Mouse (Mus musculus): ENCODE data around the gene Crk. TPM values are rescaled to one million over a fixed set of nuclear protein-coding genes. Genes with fewer than 3 reads are reported as not detected.

The Crk gene
- polyA plus RNA-seq, 1 experiment from 2014 or later = 102 TPM

- Histone ChIP-seq H3K9ac (replicated peaks) (no peak overlapping the region), H3K27me3 (replicated peaks) (no peaks in the 10 kb centered on the region), H3K4me2 (no peak overlapping the region), H3K27ac (replicated peaks) (no peak overlapping the region), H3K4me1 (no peaks in the 10 kb centered on the region), H3K36me3 (peaks cover 33% of the 10 kb centered on the region), H3K4me3 (replicated peaks) (no peak overlapping the region), H3K9me3 (replicated peaks) (no peaks in the 10 kb centered on the region)
- WGBS = 52% methylated on average over 22 of the region's 22 CpGs
- no peak for ATAC-seq (ENCODE audit: low FRiP score)
Measured at GRCm38 (mm10) chr11:75671426-75672180, 7.5 kb upstream of the Crk start.

- Histone ChIP-seq H3K27ac (replicated peaks) (no peak overlapping the region), H3K4me3 (replicated peaks) (no peak overlapping the region), H3K36me3 (peaks cover 30% of the 10 kb centered on the region), H3K9me3 (replicated peaks) (no peaks in the 10 kb centered on the region), H3K4me1 (peaks cover 2% of the 10 kb centered on the region), H3K9ac (replicated peaks) (no peak overlapping the region), H3K27me3 (replicated peaks) (no peaks in the 10 kb centered on the region), H3K4me2 (no peak overlapping the region)
- WGBS = 93% methylated on average over 5 of the region's 5 CpGs
- ATAC-seq (ENCODE audit: low FRiP score) = no peak
Measured at GRCm38 (mm10) chr11:75673411-75673810, 5.6 kb upstream of the Crk start.

GRCm38 (mm10) chr11:75674875-75675274 is 4.2 kb upstream of the Crk start:
- Histone ChIP-seq H3K9me3 (replicated peaks) (no peaks in the 10 kb centered on the region), H3K36me3 (peaks cover 21% of the 10 kb centered on the region), H3K4me1 (peaks cover 5% of the 10 kb centered on the region), H3K9ac (replicated peaks) (no peak overlapping the region), H3K4me3 (replicated peaks) (no peak overlapping the region), H3K27ac (replicated peaks) (no peak overlapping the region), H3K4me2 (no peak overlapping the region), H3K27me3 (replicated peaks) (no peaks in the 10 kb centered on the region)
- 83% methylated on average over 3 of the region's 3 CpGs for WGBS
- no peak for ATAC-seq (ENCODE audit: low FRiP score)

GRCm38 (mm10) chr11:75677881-75678746 is 945 bp upstream of the Crk start:
- H3K27ac ChIP-seq (replicated peaks) = peak overlapping the region; percentile 95
- H3K9me3 ChIP-seq (replicated peaks) = no peaks in the 10 kb centered on the region
- H3K36me3 ChIP-seq = peaks cover 9% of the 10 kb centered on the region
- 0 out of 2 replicates have a peak overlapping the region, but pooled peaks have one; percentile 90 for H3K9ac ChIP-seq (replicated peaks)
- no peaks in the 10 kb centered on the region for H3K27me3 ChIP-seq (replicated peaks)
- 92% methylated on average over 3 of the region's 3 CpGs for WGBS
- H3K4me3 ChIP-seq (replicated peaks) = peak overlapping the region; percentile 99
- H3K4me1 ChIP-seq = peaks cover 29% of the 10 kb centered on the region
- ATAC-seq (ENCODE audit: low FRiP score) = no peak
- peak overlapping the region; percentile 78 for H3K4me2 ChIP-seq

GRCm38 (mm10) chr11:75679439-75680171 is 546 bp downstream of the Crk start:
- Histone ChIP-seq H3K27ac (replicated peaks) (peak overlapping the region; percentile 95), H3K4me2 (peak overlapping the region; percentile 78), H3K36me3 (peaks cover 4% of the 10 kb centered on the region; the same call in 1 of the 2 replicates), H3K4me3 (replicated peaks) (peak overlapping the region; percentile 99), H3K9ac (replicated peaks) (peak overlapping the region; percentile 90), H3K4me1 (peaks cover 30% of the 10 kb centered on the region), H3K9me3 (replicated peaks) (no peaks in the 10 kb centered on the region), H3K27me3 (replicated peaks) (no peaks in the 10 kb centered on the region)
- WGBS = under 1% methylated on average over 43 of the region's 43 CpGs
- ATAC-seq (ENCODE audit: low FRiP score) = peak; percentile 79

- Histone ChIP-seq H3K4me2 (no peak overlapping the region), H3K4me1 (peaks cover 39% of the 10 kb centered on the region), H3K27ac (replicated peaks) (no peak overlapping the region), H3K36me3 (peaks cover 4% of the 10 kb centered on the region; the same call in 1 of the 2 replicates), H3K4me3 (replicated peaks) (no peak overlapping the region), H3K27me3 (replicated peaks) (no peaks in the 10 kb centered on the region), H3K9me3 (replicated peaks) (no peaks in the 10 kb centered on the region), H3K9ac (replicated peaks) (no peak overlapping the region)
- 85% methylated on average over 5 of the region's 5 CpGs for WGBS
- no peak for ATAC-seq (ENCODE audit: low FRiP score)
Measured at GRCm38 (mm10) chr11:75684462-75684861, 5.4 kb downstream of the Crk start.

GRCm38 (mm10) chr11:75684956-75685355 is 5.9 kb downstream of the Crk start:
- 78% methylated on average over 2 of the region's 2 CpGs for WGBS
- H3K27me3 ChIP-seq (replicated peaks) = no peaks in the 10 kb centered on the region
- no peak for ATAC-seq (ENCODE audit: low FRiP score)
- H3K4me2 ChIP-seq = no peak overlapping the region
- H3K9me3 ChIP-seq (replicated peaks) = no peaks in the 10 kb centered on the region
- no peak overlapping the region for H3K27ac ChIP-seq (replicated peaks)
- no peak overlapping the region for H3K4me3 ChIP-seq (replicated peaks)
- peaks cover 4% of the 10 kb centered on the region; the same call in 1 of the 2 replicates for H3K36me3 ChIP-seq
- H3K4me1 ChIP-seq = peaks cover 37% of the 10 kb centered on the region
- H3K9ac ChIP-seq (replicated peaks) = 0 out of 2 replicates have a peak overlapping the region, but pooled peaks have one; percentile 10

GRCm38 (mm10) chr11:75687343-75687993 is 8.4 kb downstream of the Crk start:
- no peak overlapping the region for H3K27ac ChIP-seq (replicated peaks)
- no peaks in the 10 kb centered on the region for H3K27me3 ChIP-seq (replicated peaks)
- peaks cover 18% of the 10 kb centered on the region for H3K36me3 ChIP-seq
- H3K9ac ChIP-seq (replicated peaks) = no peak overlapping the region
- no peak for ATAC-seq (ENCODE audit: low FRiP score)
- H3K9me3 ChIP-seq (replicated peaks) = no peaks in the 10 kb centered on the region
- H3K4me1 ChIP-seq = peaks cover 15% of the 10 kb centered on the region; the same call in 1 of the 2 replicates
- 69% methylated on average over 2 of the region's 2 CpGs for WGBS
- H3K4me2 ChIP-seq = no peak overlapping the region
- no peak overlapping the region for H3K4me3 ChIP-seq (replicated peaks)

GRCm38 (mm10) chr11:75688132-75688531 is 9.1 kb downstream of the Crk start:
- Histone ChIP-seq H3K4me1 (peaks cover 15% of the 10 kb centered on the region; the same call in 1 of the 2 replicates), H3K4me3 (replicated peaks) (no peak overlapping the region), H3K27ac (replicated peaks) (no peak overlapping the region), H3K9me3 (replicated peaks) (no peaks in the 10 kb centered on the region), H3K4me2 (no peak overlapping the region), H3K27me3 (replicated peaks) (no peaks in the 10 kb centered on the region), H3K9ac (replicated peaks) (no peak overlapping the region), H3K36me3 (peaks cover 19% of the 10 kb centered on the region)
- WGBS = 91% methylated on average over 2 of the region's 2 CpGs
- no peak for ATAC-seq (ENCODE audit: low FRiP score)

- Histone ChIP-seq H3K9ac (replicated peaks) (no peak overlapping the region), H3K36me3 (peaks cover 30% of the 10 kb centered on the region), H3K4me1 (peaks cover 9% of the 10 kb centered on the region; the same call in 1 of the 2 replicates), H3K27ac (replicated peaks) (no peak overlapping the region), H3K4me2 (no peak overlapping the region), H3K9me3 (replicated peaks) (no peaks in the 10 kb centered on the region), H3K27me3 (replicated peaks) (no peaks in the 10 kb centered on the region), H3K4me3 (replicated peaks) (no peak overlapping the region)
- no peak for ATAC-seq (ENCODE audit: low FRiP score)
- 94% methylated on average over 1 of the region's 1 CpGs for WGBS
Measured at GRCm38 (mm10) chr11:75689977-75690376, 10.9 kb downstream of the Crk start.

- Histone ChIP-seq H3K9ac (replicated peaks) (no peak overlapping the region), H3K4me3 (replicated peaks) (no peak overlapping the region), H3K9me3 (replicated peaks) (no peaks in the 10 kb centered on the region), H3K27me3 (replicated peaks) (no peaks in the 10 kb centered on the region), H3K4me1 (peaks cover 7% of the 10 kb centered on the region; the same call in 1 of the 2 replicates), H3K27ac (replicated peaks) (no peak overlapping the region), H3K4me2 (no peak overlapping the region), H3K36me3 (peaks cover 30% of the 10 kb centered on the region)
- ATAC-seq (ENCODE audit: low FRiP score) = no peak
Measured at GRCm38 (mm10) chr11:75691047-75691446, 12.0 kb downstream of the Crk start.

Measured in neural tube, embryonic 15.5 days (tissue).